ENCODE assay signal across 1 mouse cellular context in the genomic region with DNA sequence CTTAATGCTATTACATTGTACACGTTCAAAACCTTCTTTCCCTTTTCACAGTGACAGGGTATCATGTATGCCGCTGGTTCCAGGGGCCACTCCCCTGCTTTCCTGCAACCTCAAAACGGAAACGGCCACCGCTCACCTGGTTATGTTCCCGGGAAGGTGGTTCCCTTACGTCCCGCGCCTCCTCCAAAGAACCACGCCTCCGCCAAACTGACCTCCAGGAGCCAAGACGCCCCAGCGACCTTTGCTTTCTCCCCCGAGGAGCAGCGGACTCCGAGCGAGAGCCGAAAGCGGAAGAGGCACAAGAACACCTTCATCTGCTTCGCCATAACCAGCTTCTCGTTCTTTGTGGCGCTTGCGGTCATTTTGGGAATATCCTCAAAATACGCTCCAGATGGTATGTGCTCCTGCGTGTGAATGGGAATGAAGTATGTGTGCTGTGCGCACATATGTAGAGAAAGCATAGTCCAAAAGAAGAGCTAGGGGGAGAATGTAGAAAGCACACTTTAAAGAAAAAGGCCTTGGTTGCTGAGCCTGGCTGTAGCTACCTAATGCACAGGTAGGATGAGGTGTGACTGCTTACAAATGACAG.
TF ChIP-seq lines count a peak whose summit lies in the region.

No protein-coding gene starts in this region.

TF ChIP-seq in ES-E14, 5 proteins besides CTCF, POLR2A, EP300 and RAD21:
- no peak for TF ChIP-seq CHD2 (IDR thresholded peaks at IDR 0.05; ENCODE audit: low read depth, low read length)
- no peak for TF ChIP-seq HCFC1 (IDR thresholded peaks at IDR 0.05; ENCODE audit: borderline replicate concordance, insufficient read depth, low read length)
- TF ChIP-seq ZC3H11A (IDR thresholded peaks at IDR 0.05; ENCODE audit: borderline replicate concordance, low read depth, low read length): no peak
- no peak for TF ChIP-seq MAFK (IDR thresholded peaks at IDR 0.05; ENCODE audit: insufficient read depth, low read depth, low read length)
- TF ChIP-seq ZNF384 (IDR thresholded peaks at IDR 0.05; ENCODE audit: low read depth, low read length): no peak
TF ChIP-seq in ES-E14: peak in this region for 0.
